ENCODE assay signal across 23 mouse cellular contexts in genomic region chr3:6400871-6401270, GRCm38 (mm10).
"Had no signal": no experiment of that assay in that cellular context is flagged by ENCODE, and none has a peak within 500 bp of the region (broad histone marks: within the 10 kb centered on the region; RNA-seq: fewer than 3 reads in every experiment).

No protein-coding gene starts in this region.

- DNase-seq: forebrain, postnatal 0 days; gastrocnemius, postnatal 14 days; gastrocnemius, postnatal 36 days; heart, adult 18-20 months; heart, postnatal 14 days; heart, postnatal 36 days; kidney, postnatal 10 days; layer of hippocampus, adult 9-11 months; layer of hippocampus, postnatal 36 days; left cerebral cortex, postnatal 4 days; lung, adult 18-20 months had no signal

- H3K27me3 ChIP-seq: forebrain, embryonic 15.5 days; heart, embryonic 13.5 days; heart, embryonic 15.5 days; hindbrain, embryonic 13.5 days; hindbrain, embryonic 15.5 days; limb, embryonic 13.5 days; limb, embryonic 15.5 days; liver, embryonic 12.5 days had no signal

- H3K4me1 ChIP-seq: forebrain, embryonic 15.5 days; heart, embryonic 10.5 days; heart, embryonic 13.5 days; heart, embryonic 15.5 days; hindbrain, embryonic 13.5 days; hindbrain, embryonic 15.5 days; limb, embryonic 13.5 days; limb, embryonic 15.5 days; liver, embryonic 12.5 days had no signal

- H3K27ac ChIP-seq: forebrain, embryonic 15.5 days; heart, embryonic 10.5 days; heart, embryonic 13.5 days; heart, embryonic 15.5 days; hindbrain, embryonic 13.5 days; hindbrain, embryonic 15.5 days; hindbrain, postnatal 0 days; limb, embryonic 13.5 days; limb, embryonic 15.5 days; liver, embryonic 12.5 days; liver, embryonic 14.5 days had no signal

- H3K4me3 ChIP-seq: forebrain, embryonic 15.5 days; heart, embryonic 10.5 days; heart, embryonic 13.5 days; heart, embryonic 15.5 days; hindbrain, embryonic 13.5 days; hindbrain, embryonic 15.5 days; limb, embryonic 13.5 days; limb, embryonic 15.5 days; liver, embryonic 12.5 days had no signal

- ATAC-seq: forebrain, embryonic 15.5 days; forebrain, postnatal 0 days; hindbrain, postnatal 0 days; intestine, embryonic 16.5 days; liver, embryonic 12.5 days had no signal

- H3K36me3 ChIP-seq: forebrain, embryonic 15.5 days; heart, embryonic 10.5 days; heart, embryonic 13.5 days; heart, embryonic 15.5 days; hindbrain, embryonic 13.5 days; hindbrain, embryonic 15.5 days; limb, embryonic 13.5 days; limb, embryonic 15.5 days; liver, embryonic 12.5 days had no signal

- H3K9ac ChIP-seq: forebrain, embryonic 15.5 days; forebrain, postnatal 0 days; heart, embryonic 13.5 days; heart, embryonic 15.5 days; hindbrain, embryonic 13.5 days; hindbrain, embryonic 15.5 days; limb, embryonic 13.5 days; limb, embryonic 15.5 days; liver, embryonic 12.5 days; liver, embryonic 14.5 days had no signal

- H3K9me3 ChIP-seq: forebrain, embryonic 15.5 days; heart, embryonic 10.5 days; heart, embryonic 13.5 days; heart, embryonic 15.5 days; hindbrain, embryonic 13.5 days; hindbrain, embryonic 15.5 days; limb, embryonic 13.5 days; limb, embryonic 15.5 days; liver, embryonic 12.5 days had no signal

- H3K4me2 ChIP-seq: forebrain, embryonic 15.5 days; heart, embryonic 13.5 days; heart, embryonic 15.5 days; hindbrain, embryonic 13.5 days; hindbrain, embryonic 15.5 days; limb, embryonic 13.5 days; limb, embryonic 15.5 days; liver, embryonic 12.5 days had no signal
